Mouse (Mus musculus): ENCODE results near the gene Cdc37. TPM values are rescaled to one million over a fixed set of nuclear protein-coding genes. Genes with fewer than 3 reads are reported as not detected.

Gene Cdc37
- total and polyA plus RNA-seq, 2 experiments from 2014 or later = 32.9 to 183 TPM

DNA sequence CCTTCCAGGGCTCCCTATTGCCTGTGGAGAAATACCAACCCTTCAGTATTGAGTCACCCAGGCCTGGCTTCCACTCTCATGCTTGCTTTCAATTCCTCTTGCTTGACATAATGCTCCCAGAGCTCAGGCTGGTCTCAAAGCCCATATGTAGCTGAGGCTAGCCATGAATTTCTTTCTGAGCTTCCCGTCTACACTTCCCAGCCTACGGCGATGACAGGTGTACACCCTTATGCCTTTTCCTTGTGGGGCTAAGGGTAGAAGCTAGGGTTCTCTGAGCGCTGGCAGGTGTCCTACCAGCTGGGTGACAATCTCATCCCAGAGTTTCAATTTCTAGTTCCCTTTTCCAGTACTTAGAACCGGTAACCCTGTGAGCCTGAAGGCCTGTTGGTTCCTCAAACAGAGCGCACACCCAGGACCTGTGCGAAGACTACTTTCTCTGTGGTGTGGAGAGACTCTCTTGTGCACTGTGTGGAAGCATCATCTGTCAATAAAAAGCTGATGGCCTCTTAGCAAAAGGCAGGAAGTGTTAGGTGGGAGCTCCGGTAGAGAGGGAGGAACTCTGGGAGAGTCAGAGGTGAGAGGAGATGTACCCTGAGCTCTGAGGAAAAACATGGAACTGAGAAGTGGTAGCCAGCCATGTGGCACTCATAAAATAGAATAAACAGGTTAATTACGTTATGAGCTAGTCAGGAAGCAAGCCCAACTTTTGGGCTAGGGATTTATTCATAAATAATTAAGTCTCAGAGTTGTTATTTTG, 24.1 kb downstream of the Cdc37 start:
- peaks cover 51% of the 10 kb centered on the region for H3K36me3 ChIP-seq (replicated peaks; ENCODE audit: control insufficient read depth, insufficient read depth, low read length)

DNA sequence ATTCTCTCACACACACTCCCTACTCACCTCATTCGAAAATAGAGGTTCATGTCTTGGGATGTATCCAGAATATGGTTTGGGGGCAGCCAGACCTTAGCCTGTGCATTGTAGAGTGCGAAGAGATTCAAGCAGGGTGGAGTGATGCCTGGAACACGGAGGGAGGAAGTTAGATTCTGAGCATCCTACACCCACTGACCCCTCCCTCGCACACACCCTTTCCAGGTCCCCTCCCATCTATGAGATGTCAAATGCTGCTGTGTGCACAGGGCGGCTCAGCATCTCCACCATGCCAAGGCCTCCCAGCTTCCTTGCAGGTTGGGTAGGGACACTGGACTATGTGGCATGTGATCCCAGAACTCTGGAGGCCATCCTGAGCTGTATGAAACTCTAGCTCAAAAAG, 24.9 kb downstream of the Cdc37 start:
- H3K27me3 ChIP-seq (ENCODE audit: control insufficient read depth, insufficient read depth, low read length) = no peaks in the 10 kb centered on the region
- peaks cover 13% of the 10 kb centered on the region; the same call in 1 of the 2 replicates for H3K4me1 ChIP-seq (ENCODE audit: control insufficient read depth, insufficient read depth)
- 83% methylated on average over 5 of the region's 5 CpGs for whole genome bisulfite sequencing
- DNase-seq (ENCODE audit: low spot score) (no peak), ATAC-seq (ENCODE audit: insufficient read depth, low read depth) (no peak)
- no peaks in the 10 kb centered on the region for H3K9me3 ChIP-seq (replicated peaks; ENCODE audit: control insufficient read depth, low read length)
- no peak for TF ChIP-seq CTCF (IDR thresholded peaks at IDR 0.05; ENCODE audit: low read depth)
- no peak for TF ChIP-seq EP300 (IDR thresholded peaks at IDR 0.05; ENCODE audit: low read depth)
- H3K4me3 ChIP-seq (ENCODE audit: low read depth, low read length) = no peak overlapping the region
- H3K9ac ChIP-seq (replicated peaks; ENCODE audit: low read depth, low read length) = no peak overlapping the region
- no peak overlapping the region for H3K4me2 ChIP-seq (ENCODE audit: low read depth, low read length)
- peaks cover 60% of the 10 kb centered on the region for H3K36me3 ChIP-seq (replicated peaks; ENCODE audit: control insufficient read depth, insufficient read depth, low read length)
- H3K27ac ChIP-seq (ENCODE audit: low read depth) = no peak overlapping the region

More for the DNA sequence above, 24.1 kb downstream of the Cdc37 start:
- H3K9me3 ChIP-seq (replicated peaks; ENCODE audit: control insufficient read depth, low read length) = no peaks in the 10 kb centered on the region
- H3K4me3 ChIP-seq (ENCODE audit: low read depth, low read length) = no peak overlapping the region
- peak overlapping the region; percentile 88 for H3K27ac ChIP-seq (ENCODE audit: low read depth)
- ATAC-seq (ENCODE audit: insufficient read depth, low read depth) (peak; percentile 13; the same call in 1 of the 2 replicates), DNase-seq (ENCODE audit: low spot score) (no peak)
- H3K4me2 ChIP-seq (ENCODE audit: low read depth, low read length) = no peak overlapping the region
- H3K9ac ChIP-seq (replicated peaks; ENCODE audit: low read depth, low read length) = no peak overlapping the region; the same call in 1 of the 2 replicates
- no peaks in the 10 kb centered on the region for H3K27me3 ChIP-seq (ENCODE audit: control insufficient read depth, insufficient read depth, low read length)
- TF ChIP-seq EP300 (IDR thresholded peaks at IDR 0.05; ENCODE audit: low read depth) = no peak
- no peak for TF ChIP-seq CTCF (IDR thresholded peaks at IDR 0.05; ENCODE audit: low read depth)
- H3K4me1 ChIP-seq (ENCODE audit: control insufficient read depth, insufficient read depth) = peaks cover 13% of the 10 kb centered on the region; the same call in 1 of the 2 replicates
- 68% methylated on average over 9 of the region's 9 CpGs for WGBS

DNA sequence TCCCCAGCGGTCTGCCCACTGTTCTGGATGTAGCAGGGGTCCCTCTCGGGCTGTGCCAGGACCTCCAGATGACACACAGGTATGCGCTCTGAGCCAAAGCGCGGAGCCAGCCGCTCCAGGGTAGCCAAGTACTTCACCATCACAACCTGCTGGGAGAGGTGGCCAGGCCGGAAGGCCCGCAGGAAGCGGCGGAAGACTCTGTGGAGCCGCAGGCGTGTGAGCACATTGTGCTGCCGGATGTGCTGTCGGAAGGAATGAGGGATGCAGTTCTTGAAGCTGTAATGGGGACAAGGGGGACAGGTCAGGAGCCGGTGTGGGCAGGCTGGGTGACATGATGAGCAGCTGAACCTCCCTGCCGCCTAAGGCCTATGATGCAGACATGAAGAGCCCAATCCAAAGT, 28.3 kb downstream of the Cdc37 start:
- peaks cover 50% of the 10 kb centered on the region for H3K36me3 ChIP-seq (replicated peaks; ENCODE audit: control insufficient read depth, insufficient read depth, low read length)
- no peak overlapping the region for H3K27ac ChIP-seq (ENCODE audit: low read depth)
- ATAC-seq (ENCODE audit: insufficient read depth, low read depth) (no peak), DNase-seq (ENCODE audit: low spot score) (no peak)
- TF ChIP-seq CTCF (IDR thresholded peaks at IDR 0.05; ENCODE audit: low read depth) (no peak), EP300 (IDR thresholded peaks at IDR 0.05; ENCODE audit: low read depth) (no peak)
- H3K9me3 ChIP-seq (replicated peaks; ENCODE audit: control insufficient read depth, low read length) = no peaks in the 10 kb centered on the region
- peaks cover 9% of the 10 kb centered on the region; the same call in 1 of the 2 replicates for H3K4me1 ChIP-seq (ENCODE audit: control insufficient read depth, insufficient read depth)
- no peak overlapping the region for H3K4me2 ChIP-seq (ENCODE audit: low read depth, low read length)
- no peak overlapping the region for H3K4me3 ChIP-seq (ENCODE audit: low read depth, low read length)
- no peaks in the 10 kb centered on the region for H3K27me3 ChIP-seq (ENCODE audit: control insufficient read depth, insufficient read depth, low read length)
- H3K9ac ChIP-seq (replicated peaks; ENCODE audit: low read depth, low read length) = no peak overlapping the region
- 86% methylated on average over 16 of the region's 16 CpGs for WGBS

DNA sequence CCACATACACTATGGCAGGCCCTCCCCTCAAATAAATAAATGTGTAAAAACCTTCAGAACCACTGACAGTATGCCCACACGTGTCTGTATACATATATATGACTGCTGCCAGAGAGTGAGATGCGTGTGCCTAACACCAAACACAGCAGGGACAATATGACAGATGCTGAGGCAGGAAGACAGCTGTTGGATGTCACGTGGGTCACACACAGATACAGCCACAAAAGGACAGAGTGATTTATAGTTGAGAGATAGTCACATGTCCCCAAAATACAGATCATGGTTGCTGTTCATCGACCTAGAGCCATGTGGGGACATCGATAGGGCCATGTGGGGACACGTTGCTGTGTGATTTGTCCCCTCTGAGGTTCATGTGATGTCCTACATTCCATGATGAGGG, 32.7 kb downstream of the Cdc37 start:
- no peak overlapping the region for H3K9ac ChIP-seq (replicated peaks; ENCODE audit: low read depth, low read length)
- no peak overlapping the region for H3K4me2 ChIP-seq (ENCODE audit: low read depth, low read length)
- H3K9me3 ChIP-seq (replicated peaks; ENCODE audit: control insufficient read depth, low read length) = no peaks in the 10 kb centered on the region
- TF ChIP-seq EP300 (IDR thresholded peaks at IDR 0.05; ENCODE audit: low read depth) (no peak), CTCF (IDR thresholded peaks at IDR 0.05; ENCODE audit: low read depth) (no peak)
- WGBS = 76% methylated on average over 6 of the region's 6 CpGs
- H3K36me3 ChIP-seq (replicated peaks; ENCODE audit: control insufficient read depth, insufficient read depth, low read length) = peaks cover 26% of the 10 kb centered on the region
- H3K4me1 ChIP-seq (ENCODE audit: control insufficient read depth, insufficient read depth) = no peaks in the 10 kb centered on the region
- no peaks in the 10 kb centered on the region for H3K27me3 ChIP-seq (ENCODE audit: control insufficient read depth, insufficient read depth, low read length)
- ATAC-seq (ENCODE audit: insufficient read depth, low read depth) = no peak
- no peak overlapping the region for H3K27ac ChIP-seq (ENCODE audit: low read depth)
- DNase-seq (ENCODE audit: low spot score) = no peak
- no peak overlapping the region for H3K4me3 ChIP-seq (ENCODE audit: low read depth, low read length)

DNA sequence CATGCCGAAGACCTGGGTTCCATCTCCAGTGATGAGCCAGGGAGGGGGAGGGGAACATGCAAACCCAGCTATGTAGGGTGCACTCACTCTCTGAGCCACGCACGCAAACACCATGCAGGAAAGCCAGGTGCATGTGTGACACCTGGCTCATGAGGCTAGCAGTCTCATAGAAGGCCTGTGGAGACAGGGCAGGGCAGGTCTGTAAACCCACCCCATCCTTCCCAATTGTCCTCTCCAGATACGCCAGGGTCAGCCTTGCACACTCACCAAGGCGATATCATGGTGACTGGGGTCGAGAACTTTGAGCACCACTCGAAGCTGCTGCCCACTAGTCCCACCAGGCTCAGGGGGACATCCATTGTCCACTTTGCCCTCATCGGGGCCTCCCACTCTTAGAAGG, 34.7 kb downstream of the Cdc37 start:
- Histone ChIP-seq H3K36me3 (replicated peaks; ENCODE audit: control insufficient read depth, insufficient read depth, low read length) (peaks cover 10% of the 10 kb centered on the region), H3K4me3 (ENCODE audit: low read depth, low read length) (no peak overlapping the region), H3K27me3 (ENCODE audit: control insufficient read depth, insufficient read depth, low read length) (no peaks in the 10 kb centered on the region), H3K9me3 (replicated peaks; ENCODE audit: control insufficient read depth, low read length) (no peaks in the 10 kb centered on the region), H3K4me1 (ENCODE audit: control insufficient read depth, insufficient read depth) (no peaks in the 10 kb centered on the region), H3K27ac (ENCODE audit: low read depth) (no peak overlapping the region), H3K9ac (replicated peaks; ENCODE audit: low read depth, low read length) (no peak overlapping the region), H3K4me2 (ENCODE audit: low read depth, low read length) (no peak overlapping the region)
- ATAC-seq (ENCODE audit: insufficient read depth, low read depth) (no peak), DNase-seq (ENCODE audit: low spot score) (no peak)
- WGBS = 88% methylated on average over 8 of the region's 8 CpGs
- TF ChIP-seq CTCF (IDR thresholded peaks at IDR 0.05; ENCODE audit: low read depth) (no peak), EP300 (IDR thresholded peaks at IDR 0.05; ENCODE audit: low read depth) (no peak)
